Mouse (Mus musculus): ENCODE measurements around the gene Lepr. TPM values are rescaled to one million over a fixed set of nuclear protein-coding genes. Genes with fewer than 3 reads are reported as not detected.

Gene Lepr
- polyA plus RNA-seq, 1 experiment = not detected

GRCm38 (mm10) chr4:101860873-101861272, 143.7 kb downstream of the Lepr start:
- no peak for TF ChIP-seq GATA1 (IDR thresholded peaks at IDR 0.05; ENCODE audit: borderline replicate concordance, low read length)
- TF ChIP-seq FLI1 (IDR thresholded peaks at IDR 0.05; ENCODE audit: low read length) = no peak

DNA sequence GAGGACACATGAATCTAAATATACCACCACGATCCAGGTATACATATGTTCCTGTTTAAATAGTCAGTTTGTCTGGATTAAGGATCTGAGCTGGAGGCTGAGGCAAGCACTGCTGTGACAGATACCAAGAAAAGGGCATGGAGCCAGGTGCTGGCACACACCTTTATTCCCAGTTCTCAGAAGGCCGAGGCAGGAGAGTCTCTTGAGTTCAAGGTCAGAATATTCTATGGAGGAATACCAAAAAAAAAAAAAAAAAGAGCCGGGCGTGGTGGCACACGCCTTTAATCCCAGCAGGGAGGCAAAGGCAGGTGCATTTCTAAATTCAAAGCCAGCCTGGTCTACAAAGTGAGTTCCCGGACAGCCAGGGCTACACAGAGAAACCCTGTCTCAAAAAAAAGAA, 145.1 kb downstream of the Lepr start:
- H3K9me3 ChIP-seq = peaks cover 7% of the 10 kb centered on the region; the same call in 1 of the 2 replicates
- no peak for TF ChIP-seq FLI1 (IDR thresholded peaks at IDR 0.05; ENCODE audit: low read length)
- TF ChIP-seq GATA1 (IDR thresholded peaks at IDR 0.05; ENCODE audit: borderline replicate concordance, low read length) = no peak

More at GRCm38 (mm10) chr4:101860873-101861272, 143.7 kb downstream of the Lepr start:
- no peaks in the 10 kb centered on the region for H3K27me3 ChIP-seq (replicated peaks)
- peaks cover 7% of the 10 kb centered on the region; the same call in 1 of the 2 replicates for H3K9me3 ChIP-seq
- no peaks in the 10 kb centered on the region for H3K36me3 ChIP-seq (replicated peaks; ENCODE audit: low read length)
- H3K4me1 ChIP-seq = no peaks in the 10 kb centered on the region
- no peak overlapping the region for H3K4me3 ChIP-seq (replicated peaks)

More for the DNA sequence above, 145.1 kb downstream of the Lepr start:
- no peaks in the 10 kb centered on the region for H3K4me1 ChIP-seq
- no peaks in the 10 kb centered on the region for H3K27me3 ChIP-seq (replicated peaks)
- no peaks in the 10 kb centered on the region for H3K36me3 ChIP-seq (replicated peaks; ENCODE audit: low read length)
- H3K4me3 ChIP-seq (replicated peaks) = no peak overlapping the region

Other genes with a start within 250 kb of the Lepr start
- 0.02 TPM in 1 of 2 replicates, not detected in the other for gene Dnajc6, start 220.8 kb upstream of the Lepr start, polyA plus RNA-seq (2012; ENCODE audit: insufficient read depth, low replicate concordance)
- gene Leprot, start 69.7 kb upstream of the Lepr start, polyA plus RNA-seq (2012; ENCODE audit: insufficient read depth, low replicate concordance) = 4.6 TPM in 1 of 2 replicates, not detected in the other
- 0.10 TPM in 1 of 2 replicates, not detected in the other for gene B020004J07Rik, start 126.6 kb downstream of the Lepr start, polyA plus RNA-seq (2012; ENCODE audit: insufficient read depth, low replicate concordance)
- not detected in 2 replicates for gene C130073F10Rik, start 176.4 kb downstream of the Lepr start, polyA plus RNA-seq (2012; ENCODE audit: insufficient read depth, low replicate concordance)
- gene Gm12800, start 191.7 kb downstream of the Lepr start, polyA plus RNA-seq (2012; ENCODE audit: insufficient read depth, low replicate concordance) = not detected in 2 replicates
- gene Gm12794, start 223.0 kb downstream of the Lepr start, polyA plus RNA-seq (2012; ENCODE audit: insufficient read depth, low replicate concordance) = not detected in 2 replicates

Measured in megakaryocyte, embryonic 14.5 days (primary cell).